Mouse (Mus musculus): ENCODE data around the gene Sun1.

- TF ChIP-seq CTCF (IDR thresholded peaks at IDR 0.05; ENCODE audit: borderline replicate concordance, extremely low read depth, insufficient read depth, insufficient read length) = no peak
- no peak for TF ChIP-seq POLR2A (IDR thresholded peaks at IDR 0.05; ENCODE audit: borderline replicate concordance, extremely low read depth, insufficient read depth, insufficient read length, poor library complexity, severe bottlenecking)
These were observed 86.7 kb downstream of the Sun1 start for GRCm38 (mm10) chr5:139287099-139287498.

All from brain, embryonic 14.5 days (tissue).